Mouse (Mus musculus): ENCODE data around the gene Slc38a8.

Gene Slc38a8

GRCm38 (mm10) chr8:119496848-119497247 lies 4.7 kb downstream of the Slc38a8 start:
- no peak for ATAC-seq (ENCODE audit: insufficient number of reproducible peaks, low FRiP score, low TSS enrichment)

- no peak for ATAC-seq (ENCODE audit: insufficient number of reproducible peaks, low FRiP score, low TSS enrichment)
These were observed 14.4 kb downstream of the Slc38a8 start for GRCm38 (mm10) chr8:119487093-119487492.

- ATAC-seq (ENCODE audit: insufficient number of reproducible peaks, low FRiP score, low TSS enrichment): no peak
These were observed 17.2 kb downstream of the Slc38a8 start for GRCm38 (mm10) chr8:119484145-119484896.

GRCm38 (mm10) chr8:119478684-119479083 lies 22.8 kb downstream of the Slc38a8 start:
- no peak for ATAC-seq (ENCODE audit: insufficient number of reproducible peaks, low FRiP score, low TSS enrichment)

GRCm38 (mm10) chr8:119468091-119468490 lies 33.4 kb downstream of the Slc38a8 start:
- ATAC-seq (ENCODE audit: insufficient number of reproducible peaks, low FRiP score, low TSS enrichment): no peak

GRCm38 (mm10) chr8:119466794-119467193 lies 34.7 kb downstream of the Slc38a8 start:
- no peak for ATAC-seq (ENCODE audit: insufficient number of reproducible peaks, low FRiP score, low TSS enrichment)

GRCm38 (mm10) chr8:119466105-119466504 lies 35.4 kb downstream of the Slc38a8 start:
- no peak for ATAC-seq (ENCODE audit: insufficient number of reproducible peaks, low FRiP score, low TSS enrichment)

GRCm38 (mm10) chr8:119463709-119464108 lies 37.8 kb downstream of the Slc38a8 start:
- no peak for ATAC-seq (ENCODE audit: insufficient number of reproducible peaks, low FRiP score, low TSS enrichment)

GRCm38 (mm10) chr8:119461356-119461755 lies 40.1 kb downstream of the Slc38a8 start:
- no peak for ATAC-seq (ENCODE audit: insufficient number of reproducible peaks, low FRiP score, low TSS enrichment)

GRCm38 (mm10) chr8:119459724-119460123 lies 41.8 kb downstream of the Slc38a8 start:
- no peak for ATAC-seq (ENCODE audit: insufficient number of reproducible peaks, low FRiP score, low TSS enrichment)

GRCm38 (mm10) chr8:119456045-119456444 lies 45.5 kb downstream of the Slc38a8 start:
- ATAC-seq (ENCODE audit: insufficient number of reproducible peaks, low FRiP score, low TSS enrichment): no peak

GRCm38 (mm10) chr8:119452919-119453318 lies 48.6 kb downstream of the Slc38a8 start:
- no peak for ATAC-seq (ENCODE audit: insufficient number of reproducible peaks, low FRiP score, low TSS enrichment)

- no peak for ATAC-seq (ENCODE audit: insufficient number of reproducible peaks, low FRiP score, low TSS enrichment)
These were observed 50.4 kb downstream of the Slc38a8 start for GRCm38 (mm10) chr8:119451131-119451530.

- no peak for ATAC-seq (ENCODE audit: insufficient number of reproducible peaks, low FRiP score, low TSS enrichment)
These were observed 51.9 kb downstream of the Slc38a8 start for GRCm38 (mm10) chr8:119449627-119450026.

GRCm38 (mm10) chr8:119447781-119448170 lies 53.7 kb downstream of the Slc38a8 start:
- no peak for ATAC-seq (ENCODE audit: insufficient number of reproducible peaks, low FRiP score, low TSS enrichment)

- no peak for ATAC-seq (ENCODE audit: insufficient number of reproducible peaks, low FRiP score, low TSS enrichment)
These were observed 54.3 kb downstream of the Slc38a8 start for GRCm38 (mm10) chr8:119446990-119447780.

GRCm38 (mm10) chr8:119446211-119446989 lies 55.1 kb downstream of the Slc38a8 start, which contains the start of gene Necab2:
Gene Necab2, plus strand, starts transcription at chr8:119446719.
- ATAC-seq (ENCODE audit: insufficient number of reproducible peaks, low FRiP score, low TSS enrichment): no peak

- ATAC-seq (ENCODE audit: insufficient number of reproducible peaks, low FRiP score, low TSS enrichment): no peak
These were observed 58.5 kb downstream of the Slc38a8 start for GRCm38 (mm10) chr8:119442970-119443369.

GRCm38 (mm10) chr8:119442013-119442412 lies 59.5 kb downstream of the Slc38a8 start:
- ATAC-seq (ENCODE audit: insufficient number of reproducible peaks, low FRiP score, low TSS enrichment): no peak

- no peak for ATAC-seq (ENCODE audit: insufficient number of reproducible peaks, low FRiP score, low TSS enrichment)
These were observed 60.6 kb downstream of the Slc38a8 start for GRCm38 (mm10) chr8:119440952-119441270.

Data from cerebellum, adult (tissue).